Mouse (Mus musculus): ENCODE results near the gene Kcnip1. TPM values are rescaled to one million over a fixed set of nuclear protein-coding genes. Genes with fewer than 3 reads are reported as not detected.

Gene Kcnip1
- polyA plus RNA-seq, 1 experiment from 2014 or later: 0.27 TPM

DNA sequence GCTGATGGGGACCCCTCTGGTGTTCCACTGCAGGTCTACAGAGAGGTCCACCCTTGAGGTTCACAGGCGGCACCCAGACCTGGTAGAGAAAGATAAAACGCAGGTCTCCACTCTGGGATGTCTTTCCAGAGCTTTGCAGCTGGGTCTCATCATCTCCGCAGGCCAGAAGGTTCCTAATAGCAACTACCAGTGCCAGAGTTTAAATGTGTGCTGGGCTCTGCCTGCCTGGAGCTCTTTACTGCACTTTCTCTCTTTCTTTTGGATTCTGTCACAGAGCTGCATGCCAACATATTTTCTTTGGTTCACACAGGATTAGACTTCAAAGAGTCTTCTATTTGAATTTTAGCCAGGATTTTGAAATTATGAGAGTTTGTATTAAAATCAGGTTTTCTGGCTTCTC lies 23.8 kb downstream of the Kcnip1 start:
- WGBS: 67% methylated on average over 3 of the region's 3 CpGs
- no peak overlapping the region for H3K4me3 ChIP-seq (ENCODE audit: low read depth, low read length)
- no peak overlapping the region for H3K27ac ChIP-seq (ENCODE audit: low read length)
- no peak overlapping the region for H3K4me2 ChIP-seq (replicated peaks; ENCODE audit: low read depth, low read length)
- DNase-seq (ENCODE audit: low spot score) (peak; percentile 14), ATAC-seq (no peak)
- TF ChIP-seq EP300 (IDR thresholded peaks at IDR 0.05) (no peak), CTCF (IDR thresholded peaks at IDR 0.05) (no peak)
- H3K9me3 ChIP-seq (ENCODE audit: low read length): no peaks in the 10 kb centered on the region
- no peaks in the 10 kb centered on the region for H3K36me3 ChIP-seq (ENCODE audit: insufficient read depth, low read length)
- H3K9ac ChIP-seq (replicated peaks; ENCODE audit: low read depth): no peak overlapping the region
- no peaks in the 10 kb centered on the region for H3K4me1 ChIP-seq (ENCODE audit: insufficient read depth, low read depth, low read length)
- H3K27me3 ChIP-seq (replicated peaks; ENCODE audit: insufficient read depth, low read length): no peaks in the 10 kb centered on the region

DNA sequence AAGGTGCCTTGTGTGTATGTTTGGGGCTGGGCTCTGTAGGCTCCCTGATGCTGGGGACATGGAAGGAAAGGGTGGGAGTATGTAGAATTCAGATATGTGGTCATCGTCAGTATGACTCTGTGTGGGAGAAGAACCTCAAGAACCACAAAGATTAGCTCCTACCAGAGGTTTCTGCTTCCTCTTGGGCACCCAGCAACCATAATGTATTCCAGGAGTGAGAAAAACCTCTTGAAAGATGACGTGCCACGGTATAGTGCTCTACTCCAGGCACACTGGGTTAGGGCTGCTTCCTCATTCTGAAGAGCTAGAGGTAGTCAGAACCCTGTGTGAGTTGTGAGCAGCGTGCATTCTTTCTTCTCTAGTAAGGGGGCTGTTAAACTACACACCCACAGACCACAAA lies 25.2 kb downstream of the Kcnip1 start:
- Histone ChIP-seq H3K27me3 (replicated peaks; ENCODE audit: insufficient read depth, low read length) (no peaks in the 10 kb centered on the region), H3K9ac (replicated peaks; ENCODE audit: low read depth) (no peak overlapping the region), H3K36me3 (ENCODE audit: insufficient read depth, low read length) (no peaks in the 10 kb centered on the region), H3K4me3 (ENCODE audit: low read depth, low read length) (no peak overlapping the region), H3K9me3 (ENCODE audit: low read length) (no peaks in the 10 kb centered on the region), H3K27ac (ENCODE audit: low read length) (no peak overlapping the region), H3K4me2 (replicated peaks; ENCODE audit: low read depth, low read length) (no peak overlapping the region), H3K4me1 (ENCODE audit: insufficient read depth, low read depth, low read length) (no peaks in the 10 kb centered on the region)
- TF ChIP-seq EP300 (IDR thresholded peaks at IDR 0.05) (no peak), CTCF (IDR thresholded peaks at IDR 0.05) (no peak)
- WGBS: 62% methylated on average over 4 of the region's 4 CpGs
- DNase-seq (ENCODE audit: low spot score) (no peak), ATAC-seq (no peak)

DNA sequence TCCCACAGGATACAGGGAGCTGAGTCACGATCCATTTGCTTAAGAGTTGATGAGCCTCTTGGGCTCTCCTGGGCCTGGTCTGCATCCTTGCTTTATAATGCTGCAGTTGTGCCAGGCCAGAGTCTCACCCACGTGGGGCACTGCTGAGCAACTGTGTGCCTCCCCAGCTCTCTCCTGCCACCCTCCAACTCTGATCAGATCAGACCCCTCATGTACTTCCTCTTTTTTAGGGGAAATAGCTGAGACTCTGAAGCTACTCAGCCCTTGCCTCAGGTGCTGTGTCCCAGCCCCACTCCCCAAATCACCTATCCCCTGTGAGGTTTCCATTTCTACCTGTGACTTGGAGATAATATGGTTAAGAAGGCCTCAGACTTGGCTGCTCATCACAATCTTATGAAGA lies 27.6 kb downstream of the Kcnip1 start:
- H3K4me2 ChIP-seq (replicated peaks; ENCODE audit: low read depth, low read length): no peak overlapping the region
- H3K4me1 ChIP-seq (ENCODE audit: insufficient read depth, low read depth, low read length): no peaks in the 10 kb centered on the region
- TF ChIP-seq EP300 (IDR thresholded peaks at IDR 0.05): no peak
- no peak for TF ChIP-seq CTCF (IDR thresholded peaks at IDR 0.05)
- H3K27me3 ChIP-seq (replicated peaks; ENCODE audit: insufficient read depth, low read length): no peaks in the 10 kb centered on the region
- no peak overlapping the region for H3K9ac ChIP-seq (replicated peaks; ENCODE audit: low read depth)
- DNase-seq (ENCODE audit: low spot score) (no peak), ATAC-seq (no peak)
- no peak overlapping the region for H3K4me3 ChIP-seq (ENCODE audit: low read depth, low read length)
- H3K9me3 ChIP-seq (ENCODE audit: low read length): no peaks in the 10 kb centered on the region
- 51% methylated on average over 2 of the region's 2 CpGs for WGBS
- no peak overlapping the region for H3K27ac ChIP-seq (ENCODE audit: low read length)
- H3K36me3 ChIP-seq (ENCODE audit: insufficient read depth, low read length): no peaks in the 10 kb centered on the region

DNA sequence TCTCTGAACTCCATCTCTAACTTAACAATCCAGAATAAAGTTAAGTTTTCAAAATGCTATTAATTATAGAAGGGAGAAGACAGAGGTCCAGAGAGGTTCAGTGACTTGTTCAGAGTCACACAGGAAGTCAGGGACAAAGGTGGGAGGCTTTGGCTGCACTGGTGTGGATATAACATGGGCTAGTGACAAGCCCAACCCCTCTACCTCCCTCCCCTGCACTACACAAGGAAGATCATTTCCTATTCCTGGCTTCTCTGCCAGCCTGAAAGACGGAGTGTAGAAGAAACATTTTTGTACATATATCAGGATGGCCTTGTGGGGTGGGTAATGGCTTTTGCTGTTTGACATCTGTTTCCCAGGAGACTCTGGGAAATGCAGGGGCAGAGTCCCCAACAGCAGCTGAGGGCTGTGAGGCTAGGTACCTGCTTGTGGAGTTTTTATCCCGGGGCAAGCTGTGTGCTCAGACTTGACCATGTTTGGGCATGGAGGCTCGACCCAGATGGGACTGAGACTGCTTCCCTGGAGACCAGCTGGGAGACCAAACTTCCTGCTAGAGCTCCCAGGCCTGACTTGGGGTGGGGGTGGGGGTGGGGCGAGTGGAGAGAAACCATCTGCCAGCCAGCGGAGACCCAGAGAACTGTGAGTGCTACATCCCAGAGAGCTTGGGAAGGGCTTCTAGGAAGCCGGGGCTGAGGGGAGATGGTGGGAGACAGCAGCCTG lies 30.1 kb downstream of the Kcnip1 start, which contains the start of gene Kcnmb1:
Gene Kcnmb1, plus strand, starts transcription at position 326 of the 720 bp plus-strand sequence.
- no peak within 1 kb of the TSS for H3K9ac ChIP-seq (replicated peaks; ENCODE audit: low read depth)

DNA sequence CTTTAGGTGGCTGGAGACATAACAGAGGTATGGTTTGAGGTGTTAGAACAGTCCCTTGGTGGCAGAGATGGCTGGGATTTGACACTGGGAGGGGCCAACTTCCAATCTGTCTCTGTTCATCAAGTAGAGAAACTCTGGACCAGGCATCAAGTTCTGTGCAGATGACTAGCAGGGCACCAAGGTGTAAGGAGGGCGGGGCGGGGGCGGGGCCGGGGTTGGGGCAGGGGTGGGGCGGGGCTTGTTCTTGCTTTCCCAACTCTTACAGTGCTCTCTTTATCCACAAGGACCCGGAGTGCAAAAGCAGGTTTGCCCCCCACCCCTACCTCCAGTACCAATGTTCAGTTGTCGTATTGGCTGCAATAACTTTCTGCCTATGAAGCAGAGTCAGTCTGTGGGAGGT lies 30.8 kb downstream of the Kcnip1 start:
- DNase-seq (ENCODE audit: low spot score) (no peak), ATAC-seq (no peak)
- Histone ChIP-seq H3K27me3 (replicated peaks; ENCODE audit: insufficient read depth, low read length) (no peaks in the 10 kb centered on the region), H3K27ac (ENCODE audit: low read length) (no peak overlapping the region), H3K4me2 (replicated peaks; ENCODE audit: low read depth, low read length) (no peak overlapping the region), H3K4me1 (ENCODE audit: insufficient read depth, low read depth, low read length) (no peaks in the 10 kb centered on the region), H3K9me3 (ENCODE audit: low read length) (no peaks in the 10 kb centered on the region), H3K4me3 (ENCODE audit: low read depth, low read length) (no peak overlapping the region), H3K9ac (replicated peaks; ENCODE audit: low read depth) (no peak overlapping the region), H3K36me3 (ENCODE audit: insufficient read depth, low read length) (no peaks in the 10 kb centered on the region)
- WGBS: 34% methylated on average over 6 of the region's 7 CpGs
- TF ChIP-seq EP300 (IDR thresholded peaks at IDR 0.05) (no peak), CTCF (IDR thresholded peaks at IDR 0.05) (no peak)

More for the DNA sequence above, 30.1 kb downstream of the Kcnip1 start, which contains the start of gene Kcnmb1:
- H3K27me3 ChIP-seq (replicated peaks; ENCODE audit: insufficient read depth, low read length): no peaks in the 10 kb centered on the region
- H3K9me3 ChIP-seq (ENCODE audit: low read length): no peaks in the 10 kb centered on the region
- no peak for TF ChIP-seq EP300 (IDR thresholded peaks at IDR 0.05)
- no peak for TF ChIP-seq CTCF (IDR thresholded peaks at IDR 0.05)
- no peaks in the 10 kb centered on the region for H3K4me1 ChIP-seq (ENCODE audit: insufficient read depth, low read depth, low read length)
- ATAC-seq (peak; percentile 85), DNase-seq (ENCODE audit: low spot score) (peak; percentile 65)
- no peak within 1 kb of the TSS for H3K27ac ChIP-seq (ENCODE audit: low read length)
- H3K4me2 ChIP-seq (replicated peaks; ENCODE audit: low read depth, low read length): no peak within 1 kb of the TSS
- no peak within 1 kb of the TSS for H3K4me3 ChIP-seq (ENCODE audit: low read depth, low read length)
- H3K36me3 ChIP-seq (ENCODE audit: insufficient read depth, low read length): no peaks in the 10 kb centered on the region
- WGBS: 25% methylated on average over 6 of the region's 6 CpGs

DNA sequence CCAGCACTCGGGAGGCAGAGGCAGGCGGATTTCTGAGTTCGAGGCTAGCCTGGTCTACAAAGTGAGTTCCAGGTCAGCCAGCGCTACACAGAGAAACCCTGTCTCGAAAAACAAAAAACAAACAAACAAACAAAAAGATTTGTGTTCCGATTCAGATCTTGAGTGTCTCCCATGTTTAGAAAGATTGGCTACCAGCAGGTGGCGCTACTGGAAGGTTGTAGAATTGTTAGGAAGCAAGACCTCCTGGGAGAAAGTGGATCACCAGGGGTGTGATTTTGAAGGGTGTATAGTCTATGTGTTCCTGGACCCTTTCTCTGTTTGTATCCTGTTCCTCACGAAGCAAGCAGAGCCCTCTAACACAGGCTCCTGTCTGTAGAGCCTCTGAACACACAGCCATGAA lies 34.2 kb downstream of the Kcnip1 start:
- 67% methylated on average over 8 of the region's 8 CpGs for WGBS
- H3K27me3 ChIP-seq (replicated peaks; ENCODE audit: insufficient read depth, low read length): no peaks in the 10 kb centered on the region
- DNase-seq (ENCODE audit: low spot score) (no peak), ATAC-seq (no peak)
- TF ChIP-seq CTCF (IDR thresholded peaks at IDR 0.05): peak; percentile 54
- TF ChIP-seq EP300 (IDR thresholded peaks at IDR 0.05): no peak
- no peaks in the 10 kb centered on the region for H3K4me1 ChIP-seq (ENCODE audit: insufficient read depth, low read depth, low read length)
- no peak overlapping the region for H3K27ac ChIP-seq (ENCODE audit: low read length)
- H3K9me3 ChIP-seq (ENCODE audit: low read length): no peaks in the 10 kb centered on the region
- H3K4me3 ChIP-seq (ENCODE audit: low read depth, low read length): no peak overlapping the region
- no peaks in the 10 kb centered on the region for H3K36me3 ChIP-seq (ENCODE audit: insufficient read depth, low read length)
- H3K9ac ChIP-seq (replicated peaks; ENCODE audit: low read depth): no peak overlapping the region
- H3K4me2 ChIP-seq (replicated peaks; ENCODE audit: low read depth, low read length): no peak overlapping the region

Data from lung, postnatal 0 days (tissue).